Mouse (Mus musculus): ENCODE measurements around the gene Sh3bgrl2.
"Not testable (repeated sequence)": the region's sequence is repeated elsewhere in the genome, so short reads cannot be mapped to it uniquely, and the experiment has no call there.

Sh3bgrl2 gene

GRCm38 (mm10) chr9:83547830-83548689, at the start of gene Sh3bgrl2:
TSS of gene Sh3bgrl2 (plus strand) at chr9:83548327.
- peak; percentile 91 to 95 for DNase-seq

- not testable (repeated sequence) for DNase-seq
These were observed 29.0 kb upstream of the Sh3bgrl2 start for GRCm38 (mm10) chr9:83519081-83519480.

DNA sequence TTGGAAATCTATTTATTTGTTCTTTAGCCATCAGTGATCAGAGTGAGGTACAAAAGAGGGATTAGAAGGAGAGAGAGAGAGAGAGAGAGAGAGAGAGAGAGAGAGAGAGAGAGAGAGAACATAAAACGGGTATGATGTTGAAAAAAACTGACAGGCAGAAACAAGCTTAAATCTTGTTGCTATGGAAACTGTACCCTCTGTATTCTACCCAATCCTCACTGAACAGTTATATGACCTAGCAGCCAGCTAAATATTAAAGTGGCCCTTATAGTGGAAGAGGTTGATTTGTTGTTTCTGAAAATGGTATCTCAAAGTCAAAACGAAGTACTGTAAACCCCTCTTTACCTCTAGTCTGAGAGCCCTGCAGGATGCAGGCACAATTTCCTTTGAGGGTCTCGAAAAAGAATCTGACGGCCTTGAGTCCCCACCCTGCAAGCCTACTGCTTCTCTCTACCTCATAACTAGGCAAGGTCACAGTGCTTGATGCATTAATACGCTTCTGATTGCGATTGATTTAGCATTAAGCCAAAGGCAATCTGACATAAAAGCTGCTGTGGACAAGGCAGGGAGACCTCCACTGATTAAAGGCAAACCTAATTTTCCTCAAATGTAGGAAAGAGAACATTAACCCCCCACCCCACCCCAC, 28.5 kb upstream of the Sh3bgrl2 start:
- no peak for DNase-seq

- DNase-seq, result no peak
These were observed 20.6 kb upstream of the Sh3bgrl2 start for GRCm38 (mm10) chr9:83527341-83528060.

DNA sequence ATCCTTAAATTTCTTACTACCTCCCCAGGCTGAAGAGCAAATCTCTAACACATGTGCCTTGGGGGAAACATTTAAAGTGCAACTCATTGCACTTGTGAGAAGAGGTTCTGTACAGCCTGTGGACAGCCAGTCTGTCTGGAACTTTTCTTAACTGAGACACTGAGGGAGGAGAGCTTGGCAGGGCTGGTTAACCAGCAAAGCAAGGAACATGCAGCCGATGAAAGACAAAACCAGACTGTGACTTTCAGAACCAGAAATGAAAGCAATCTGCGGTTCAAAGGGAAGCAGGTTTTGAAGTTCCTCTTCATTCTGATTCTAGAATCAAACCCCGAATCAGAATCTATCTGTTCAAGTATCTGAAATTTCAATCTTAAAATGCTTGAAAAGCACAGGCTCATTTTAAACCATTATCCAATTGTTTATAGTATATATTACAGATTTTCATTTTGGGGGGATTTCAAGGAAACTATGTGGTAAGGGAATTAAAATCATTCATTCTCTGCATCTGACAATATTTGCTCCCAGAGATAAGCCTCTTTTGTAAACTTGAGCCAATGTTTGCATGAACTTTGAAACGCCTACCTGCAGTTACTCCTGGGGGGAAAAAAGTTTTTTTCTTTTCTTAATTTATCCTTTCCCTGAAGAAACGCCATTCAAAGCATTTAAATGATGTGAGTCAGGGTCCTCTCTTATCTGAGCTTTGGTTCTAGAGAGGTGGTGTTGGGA, 14.9 kb upstream of the Sh3bgrl2 start:
- DNase-seq, result no peak

DNA sequence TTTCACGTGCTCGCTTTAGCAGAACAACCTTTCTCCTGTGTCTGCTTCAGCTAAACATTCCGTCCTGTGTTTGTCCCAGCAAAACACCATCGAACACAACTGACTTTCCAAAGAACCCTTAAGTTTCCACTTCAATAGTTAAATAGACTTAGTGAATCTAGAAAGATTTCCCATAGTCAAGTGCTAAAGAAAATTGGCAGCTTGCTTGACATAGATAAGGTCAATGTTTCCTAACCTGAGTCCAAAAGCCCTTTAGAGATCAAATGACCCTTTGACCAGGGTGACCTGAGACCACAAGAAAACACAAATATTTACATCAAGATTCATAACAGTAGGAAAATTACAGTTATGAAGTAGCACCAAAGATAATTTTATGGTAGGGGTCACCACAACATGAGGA, 11.2 kb upstream of the Sh3bgrl2 start:
- DNase-seq, result no peak

GRCm38 (mm10) chr9:83537510-83537909, 10.6 kb upstream of the Sh3bgrl2 start:
- DNase-seq, result no peak

- peak; percentile 49 to 59 for DNase-seq
These were observed 10.1 kb upstream of the Sh3bgrl2 start for GRCm38 (mm10) chr9:83537921-83538536.

- DNase-seq, result no peak
These were observed 8.2 kb upstream of the Sh3bgrl2 start for GRCm38 (mm10) chr9:83539809-83540491.

DNA sequence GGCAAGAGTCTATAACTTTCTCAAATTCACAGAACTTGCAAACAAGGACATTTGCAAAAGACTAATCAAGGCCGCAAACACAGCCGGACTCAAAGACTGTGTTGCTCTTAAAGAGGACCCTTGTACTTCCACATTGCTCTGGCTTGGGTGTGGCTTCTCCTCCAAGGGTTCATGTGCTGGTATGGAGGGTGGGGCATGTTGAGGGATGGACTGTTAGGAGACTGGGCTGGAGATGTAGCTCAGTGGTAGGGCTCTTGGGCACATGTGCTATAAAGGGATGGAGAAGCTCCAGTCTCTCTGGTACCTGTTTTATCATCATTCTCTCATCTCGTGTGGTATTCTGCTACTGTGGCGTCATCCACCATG, 7.7 kb upstream of the Sh3bgrl2 start:
- no peak for DNase-seq

- DNase-seq, result peak in 1 of 2 experiments; percentile 26
These were observed 7.2 kb upstream of the Sh3bgrl2 start for GRCm38 (mm10) chr9:83540975-83541374.

DNA sequence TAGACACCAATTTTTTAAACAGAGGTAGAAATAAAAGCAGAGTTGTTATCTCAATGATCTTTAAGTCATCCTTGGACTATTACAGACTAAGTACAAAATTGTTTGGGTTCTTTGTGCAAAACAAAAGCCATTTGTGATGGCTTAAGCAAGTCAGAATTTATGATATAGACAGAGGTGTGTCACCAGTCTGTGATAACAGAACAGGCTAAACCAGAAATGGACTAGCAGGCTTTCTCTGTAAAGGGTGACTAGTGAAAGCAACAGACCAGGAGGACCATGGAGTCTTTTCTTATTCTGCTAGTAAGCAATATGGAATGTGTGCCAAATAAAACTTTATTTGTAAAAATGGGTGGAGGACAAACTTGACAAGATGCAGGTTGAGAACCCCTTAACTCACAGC, 2.9 kb upstream of the Sh3bgrl2 start:
- no peak for DNase-seq

- DNase-seq, result no peak
These were observed 1.8 kb upstream of the Sh3bgrl2 start for GRCm38 (mm10) chr9:83546316-83546715.

DNA sequence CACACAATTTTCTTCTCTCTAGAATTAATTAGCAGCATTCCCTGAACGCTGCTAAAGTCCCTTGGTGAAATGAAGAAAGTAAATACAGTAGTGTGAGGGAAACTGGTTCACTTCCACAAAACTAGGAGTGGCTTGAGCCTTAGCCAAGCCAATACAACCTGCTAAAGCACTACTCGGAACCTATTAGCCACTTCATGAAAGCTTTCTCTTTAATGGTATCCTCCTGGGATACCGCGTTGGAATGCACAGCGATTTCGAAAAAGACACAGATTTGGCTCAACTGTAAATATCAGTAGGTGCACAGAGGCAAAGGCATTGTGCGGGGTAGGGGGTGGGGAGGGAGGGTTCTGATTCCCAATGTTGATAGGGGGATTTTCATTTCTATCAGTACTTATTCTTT, 898 bp upstream of the Sh3bgrl2 start:
- DNase-seq, result no peak

DNA sequence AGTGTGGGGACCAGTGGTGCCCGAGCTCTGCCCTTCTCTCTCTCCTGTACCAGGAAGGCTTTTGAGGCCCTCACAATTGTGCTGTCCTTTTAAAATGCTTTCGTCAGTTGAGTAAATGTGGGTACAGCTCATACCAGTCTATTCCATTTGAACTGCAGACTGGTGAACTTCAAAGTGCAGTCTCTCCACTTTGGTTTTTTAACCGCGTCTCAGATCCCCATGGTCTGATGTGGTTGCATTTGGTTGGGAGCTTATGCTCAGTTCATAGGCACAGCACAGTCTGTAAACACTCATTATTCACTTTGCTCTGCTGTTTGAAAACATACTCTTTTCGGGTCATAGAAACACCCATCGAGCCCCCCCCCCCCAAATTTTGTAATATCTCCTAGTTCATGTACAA, 1.7 kb downstream of the Sh3bgrl2 start:
- DNase-seq, result no peak

- no peak for DNase-seq
These were observed 3.0 kb downstream of the Sh3bgrl2 start for GRCm38 (mm10) chr9:83551116-83551515.

- DNase-seq, result no peak
These were observed 3.5 kb downstream of the Sh3bgrl2 start for GRCm38 (mm10) chr9:83551632-83552031.

GRCm38 (mm10) chr9:83555580-83555979, 7.5 kb downstream of the Sh3bgrl2 start:
- no peak for DNase-seq

- peak; percentile 25 to 30 for DNase-seq
These were observed 8.1 kb downstream of the Sh3bgrl2 start for GRCm38 (mm10) chr9:83556236-83556635.

GRCm38 (mm10) chr9:83556780-83557771, 8.9 kb downstream of the Sh3bgrl2 start:
- peak; percentile 54 to 60 for DNase-seq
